Mouse (Mus musculus) heart, embryonic 10.5 days (tissue): Measurements from ENCODE around the gene Pced1b. TPM values are rescaled to one million over a fixed set of nuclear protein-coding genes. Genes with fewer than 3 reads are reported as not detected.
A peak's percentile ranks its signal among the peaks of the same experiment; 100 is the strongest.

Experiments
- DNase-seq: peaks from one replicate; pipeline ENCODE4 v3.0.0-alpha.2; 2017; ENCODE audit warnings: low spot score
- H3K27ac ChIP-seq: fragments of 300-500 bp; sonication (generic); 2 replicates; pipeline ENCODE4 v1.5.1; 2016; ENCODE audit warnings: mild to moderate bottlenecking
- H3K27me3 ChIP-seq: fragments of 300-500 bp; sonication (generic); 2 replicates; pipeline ENCODE4 v1.6.1; 2016; ENCODE audit warnings: mild to moderate bottlenecking; ENCODE audit not compliant: poor library complexity, insufficient read depth, severe bottlenecking
- H3K36me3 ChIP-seq: fragments of 300-500 bp; sonication (generic); 2 replicates; pipeline ENCODE4 v1.6.1; 2016; ENCODE audit warnings: mild to moderate bottlenecking, moderate library complexity
- H3K4me1 ChIP-seq: fragments of 300-500 bp; sonication (generic); 2 replicates; pipeline ENCODE4 v1.6.1; 2016; ENCODE audit warnings: mild to moderate bottlenecking
- H3K4me3 ChIP-seq: fragments of 300-500 bp; sonication (generic); 2 replicates; pipeline ENCODE4 v1.5.1; 2016; ENCODE audit warnings: mild to moderate bottlenecking, moderate library complexity
- H3K9me3 ChIP-seq: fragments of 300-500 bp; sonication (generic); 2 replicates; pipeline ENCODE4 v1.6.1; 2016; ENCODE audit warnings: mild to moderate bottlenecking, moderate library complexity
- WGBS: fragments of 180-500 bp; shearing (Covaris S2); methylation state at CpG from one replicate; pipeline ENCODE4 v1.1.7; 2016; 5-methylcytosine and 5-hydroxymethylcytosine counted together
- polyA plus RNA-seq: library from polyadenylated mRNA; unstranded; fragments of >200 nt; fragmentation: Nextera tagmentation; extraction: Ambion mirVana; gene quantifications from 2 replicates; pipeline ENCODE4 v1.2.1, GENCODE M21; 2016

The Pced1b gene
- polyA plus RNA-seq, 1 experiment from 2014 or later: 2.4 TPM

GRCm38 (mm10) chr15:97281712-97282571, 35.0 kb downstream of the Pced1b start:
- peaks cover 31% of the 10 kb centered on the region for H3K4me1 ChIP-seq
- H3K9me3 ChIP-seq: no peaks in the 10 kb centered on the region
- no peaks in the 10 kb centered on the region for H3K36me3 ChIP-seq
- no peak overlapping the region for H3K4me3 ChIP-seq
- WGBS: 51% methylated on average over 10 of the region's 10 CpGs
- no peaks in the 10 kb centered on the region for H3K27me3 ChIP-seq
- peak; percentile 66 for DNase-seq
- H3K27ac ChIP-seq: no peak overlapping the region

- H3K36me3 ChIP-seq: no peaks in the 10 kb centered on the region
- H3K4me1 ChIP-seq: peaks cover 31% of the 10 kb centered on the region
- no peaks in the 10 kb centered on the region for H3K27me3 ChIP-seq
- no peak overlapping the region for H3K4me3 ChIP-seq
- 66% methylated on average over 6 of the region's 6 CpGs for WGBS
- no peaks in the 10 kb centered on the region for H3K9me3 ChIP-seq
- H3K27ac ChIP-seq: no peak overlapping the region
- DNase-seq: no peak
Observed at GRCm38 (mm10) chr15:97282572-97282881, 35.6 kb downstream of the Pced1b start.

- Histone ChIP-seq H3K36me3 (no peaks in the 10 kb centered on the region), H3K4me3 (no peak overlapping the region), H3K27ac (no peak overlapping the region), H3K4me1 (peaks cover 31% of the 10 kb centered on the region), H3K9me3 (no peaks in the 10 kb centered on the region), H3K27me3 (no peaks in the 10 kb centered on the region)
- DNase-seq: peak; percentile 53
- 47% methylated on average over 5 of the region's 5 CpGs for WGBS
Observed at GRCm38 (mm10) chr15:97284201-97284600, 37.3 kb downstream of the Pced1b start.

- no peaks in the 10 kb centered on the region for H3K36me3 ChIP-seq
- WGBS: 84% methylated on average over 10 of the region's 10 CpGs
- peak; percentile 25 for DNase-seq
- no peak overlapping the region for H3K4me3 ChIP-seq
- no peaks in the 10 kb centered on the region for H3K27me3 ChIP-seq
- no peaks in the 10 kb centered on the region for H3K9me3 ChIP-seq
- H3K4me1 ChIP-seq: peaks cover 21% of the 10 kb centered on the region
- H3K27ac ChIP-seq: no peak overlapping the region
Observed at GRCm38 (mm10) chr15:97285665-97286212, 38.8 kb downstream of the Pced1b start.

- WGBS: 88% methylated on average over 10 of the region's 10 CpGs
Observed at GRCm38 (mm10) chr15:97286731-97287130, 39.8 kb downstream of the Pced1b start.

GRCm38 (mm10) chr15:97287436-97288143, 40.7 kb downstream of the Pced1b start:
- Histone ChIP-seq H3K4me3 (no peak overlapping the region), H3K36me3 (peaks cover 2% of the 10 kb centered on the region; the same call in 1 of the 2 replicates), H3K27ac (no peak overlapping the region), H3K9me3 (no peaks in the 10 kb centered on the region), H3K4me1 (peaks cover 19% of the 10 kb centered on the region), H3K27me3 (no peaks in the 10 kb centered on the region)
- peak; percentile 28 for DNase-seq
- WGBS: 86% methylated on average over 5 of the region's 5 CpGs

More at GRCm38 (mm10) chr15:97286731-97287130, 39.8 kb downstream of the Pced1b start:
- peaks cover under 1% of the 10 kb centered on the region; the same call in 1 of the 2 replicates for H3K36me3 ChIP-seq
- H3K4me1 ChIP-seq: peaks cover 24% of the 10 kb centered on the region
- H3K27ac ChIP-seq: no peak overlapping the region
- H3K27me3 ChIP-seq: no peaks in the 10 kb centered on the region
- no peak for DNase-seq
- no peaks in the 10 kb centered on the region for H3K9me3 ChIP-seq
- H3K4me3 ChIP-seq: no peak overlapping the region

- WGBS: 83% methylated on average over 13 of the region's 13 CpGs
- peaks cover 2% of the 10 kb centered on the region; the same call in 1 of the 2 replicates for H3K36me3 ChIP-seq
Observed at GRCm38 (mm10) chr15:97288690-97289089, 41.8 kb downstream of the Pced1b start.

GRCm38 (mm10) chr15:97289176-97289575, 42.3 kb downstream of the Pced1b start:
- WGBS: 73% methylated on average over 4 of the region's 4 CpGs
- DNase-seq: peak; percentile 63

More at GRCm38 (mm10) chr15:97288690-97289089, 41.8 kb downstream of the Pced1b start:
- Histone ChIP-seq H3K27me3 (no peaks in the 10 kb centered on the region), H3K9me3 (no peaks in the 10 kb centered on the region), H3K27ac (no peak overlapping the region), H3K4me3 (no peak overlapping the region), H3K4me1 (peaks cover 12% of the 10 kb centered on the region; the same call in 1 of the 2 replicates)
- DNase-seq: peak; percentile 50

GRCm38 (mm10) chr15:97290351-97290750, 43.4 kb downstream of the Pced1b start:
- peaks cover 2% of the 10 kb centered on the region; the same call in 1 of the 2 replicates for H3K36me3 ChIP-seq
- DNase-seq: peak; percentile 61
- 92% methylated on average over 6 of the region's 6 CpGs for WGBS
- no peak overlapping the region for H3K27ac ChIP-seq
- no peak overlapping the region for H3K4me3 ChIP-seq
- no peaks in the 10 kb centered on the region for H3K9me3 ChIP-seq
- 0 out of 2 replicates have a peak, but pooled peaks cover 8% of the 10 kb centered on the region for H3K4me1 ChIP-seq
- H3K27me3 ChIP-seq: no peaks in the 10 kb centered on the region

More at GRCm38 (mm10) chr15:97289176-97289575, 42.3 kb downstream of the Pced1b start:
- Histone ChIP-seq H3K27ac (no peak overlapping the region), H3K4me1 (peaks cover 12% of the 10 kb centered on the region; the same call in 1 of the 2 replicates), H3K4me3 (no peak overlapping the region), H3K27me3 (no peaks in the 10 kb centered on the region), H3K9me3 (no peaks in the 10 kb centered on the region), H3K36me3 (peaks cover 2% of the 10 kb centered on the region; the same call in 1 of the 2 replicates)

- peaks cover 2% of the 10 kb centered on the region; the same call in 1 of the 2 replicates for H3K36me3 ChIP-seq
- H3K4me1 ChIP-seq: 0 out of 2 replicates have a peak, but pooled peaks cover 8% of the 10 kb centered on the region
- DNase-seq: peak; percentile 74
- no peak overlapping the region for H3K4me3 ChIP-seq
- H3K27ac ChIP-seq: no peak overlapping the region
- no peaks in the 10 kb centered on the region for H3K27me3 ChIP-seq
- H3K9me3 ChIP-seq: no peaks in the 10 kb centered on the region
- 70% methylated on average over 21 of the region's 21 CpGs for WGBS
Observed at GRCm38 (mm10) chr15:97291291-97292050, 44.6 kb downstream of the Pced1b start.

- Histone ChIP-seq H3K9me3 (no peaks in the 10 kb centered on the region), H3K36me3 (no peaks in the 10 kb centered on the region), H3K4me3 (no peak overlapping the region), H3K27ac (no peak overlapping the region), H3K27me3 (no peaks in the 10 kb centered on the region), H3K4me1 (no peaks in the 10 kb centered on the region)
- DNase-seq: peak; percentile 38
- 78% methylated on average over 9 of the region's 9 CpGs for WGBS
Observed at GRCm38 (mm10) chr15:97307935-97308334, 61.0 kb downstream of the Pced1b start.

- Histone ChIP-seq H3K27me3 (no peaks in the 10 kb centered on the region), H3K4me1 (no peaks in the 10 kb centered on the region), H3K9me3 (no peaks in the 10 kb centered on the region), H3K36me3 (no peaks in the 10 kb centered on the region), H3K27ac (no peak overlapping the region), H3K4me3 (no peak overlapping the region)
- 92% methylated on average over 2 of the region's 2 CpGs for WGBS
- peak; percentile 31 for DNase-seq
Observed at GRCm38 (mm10) chr15:97309533-97309932, 62.6 kb downstream of the Pced1b start.
